Mouse (Mus musculus) thymus, adult 2 months (tissue): ENCODE measurements around the gene Pigf.

Source experiments
- CTCF ChIP-seq: fragments of 200-500 bp; IDR thresholded peaks from 2 replicates; pipeline ENCODE4 v1.5.1; 2012; ENCODE audit warnings: mild to moderate bottlenecking, control low read depth, low read length, moderate library complexity, borderline replicate concordance; ENCODE audit not compliant: control insufficient read depth, poor library complexity, insufficient read depth; ENCODE audit errors: extremely low read depth
- POLR2A ChIP-seq: fragments of 200-500 bp; IDR thresholded peaks from 2 replicates; pipeline ENCODE4 v1.6.1; 2012; ENCODE audit warnings: mild to moderate bottlenecking, low read length, control low read depth, moderate library complexity; ENCODE audit not compliant: control insufficient read depth, poor library complexity, insufficient read depth; ENCODE audit errors: extremely low read depth

GRCm38 (mm10) chr17:86964502-86964901, 60.7 kb downstream of the Pigf start:
- no peak for TF ChIP-seq CTCF
- no peak for TF ChIP-seq POLR2A
